Mouse (Mus musculus) intestine, postnatal 0 days (tissue): ENCODE results near the gene Nrm. TPM values are rescaled to one million over a fixed set of nuclear protein-coding genes. Genes with fewer than 3 reads are reported as not detected.

Experiments used
- ATAC-seq: fragments of 200-750 bp; cut with Nextera tagmentation; 2 replicates; pipeline ENCODE4 v1.8.0; 2017; ENCODE audit warnings: mild to moderate bottlenecking, moderate TSS enrichment, moderate library complexity
- H3K27ac ChIP-seq: fragments of 300-500 bp; sonication (generic); 2 replicates; pipeline ENCODE4 v1.5.1; 2014; ENCODE audit warnings: mild to moderate bottlenecking, low read depth, low read length, moderate library complexity
- H3K27me3 ChIP-seq: fragments of 300-500 bp; sonication (generic); replicated peaks from 2 replicates; pipeline ENCODE4 v1.6.1; 2014; ENCODE audit warnings: low read length, mixed read lengths; ENCODE audit not compliant: control insufficient read depth, insufficient read depth
- H3K36me3 ChIP-seq: fragments of 300-500 bp; sonication (generic); 2 replicates; pipeline ENCODE4 v1.6.1; 2014; ENCODE audit warnings: mild to moderate bottlenecking, moderate library complexity; ENCODE audit not compliant: control insufficient read depth, insufficient read depth
- H3K4me1 ChIP-seq: fragments of 300-500 bp; sonication (generic); replicated peaks from 2 replicates; pipeline ENCODE4 v1.6.1; 2014; ENCODE audit warnings: antibody characterized with exemption, low read length, mixed read lengths; ENCODE audit not compliant: control insufficient read depth, insufficient read depth
- H3K4me2 ChIP-seq: fragments of 300-500 bp; sonication (generic); replicated peaks from 2 replicates; pipeline ENCODE4 v1.6.1; 2014; ENCODE audit warnings: low read depth, mild to moderate bottlenecking, moderate library complexity
- H3K4me3 ChIP-seq: fragments of 300-500 bp; sonication (generic); 2 replicates; pipeline ENCODE4 v1.5.1; 2014; ENCODE audit warnings: low read depth, low read length
- H3K9ac ChIP-seq: fragments of 300-500 bp; sonication (generic); 2 replicates; pipeline ENCODE4 v1.6.1; 2014; ENCODE audit warnings: mild to moderate bottlenecking, low read depth, low read length
- H3K9me3 ChIP-seq: fragments of 300-500 bp; sonication (generic); 2 replicates; pipeline ENCODE4 v1.6.1; 2016; ENCODE audit warnings: mixed run types; ENCODE audit not compliant: control insufficient read depth
- CTCF ChIP-seq: sonication (generic); IDR thresholded peaks from 2 replicates; pipeline ENCODE4 v1.5.1; 2016; ENCODE audit warnings: low read depth, mild to moderate bottlenecking, control low read depth, antibody characterized with exemption, moderate library complexity
- WGBS: fragments of 180-500 bp; shearing (Covaris S2); extraction: QIAGEN DNeasy Blood & Tissue Kit; methylation state at CpG from one replicate; pipeline ENCODE4 v1.1.7; 2014; 5-methylcytosine and 5-hydroxymethylcytosine counted together
- polyA plus RNA-seq: library from polyadenylated mRNA; unstranded; fragments of >200 nt; fragmentation: Nextera tagmentation; extraction: Ambion mirVana; gene quantifications from 2 replicates; pipeline ENCODE4 v1.2.1, GENCODE M21; 2015

The Nrm gene
- polyA plus RNA-seq, 1 experiment from 2014 or later, result 19.8 TPM

DNA sequence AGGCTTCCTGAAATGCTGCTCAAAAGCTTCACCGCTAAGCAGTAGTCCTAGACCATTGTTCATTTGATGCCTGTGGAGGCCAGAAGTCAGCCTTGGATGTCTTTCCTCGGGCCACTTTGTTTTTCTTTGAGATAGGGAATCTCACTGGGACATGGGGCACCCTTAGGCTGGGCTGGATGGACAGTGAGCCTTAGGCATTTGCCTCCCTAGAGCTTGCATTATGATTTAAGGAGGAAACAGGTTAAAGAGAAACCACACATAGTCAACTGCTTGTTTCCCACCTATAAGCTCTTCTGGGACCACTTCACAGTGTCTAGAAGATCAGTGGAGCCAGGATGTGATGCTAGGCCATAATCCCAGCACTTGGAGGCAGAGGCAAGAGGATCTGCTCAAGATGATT is 1.3 kb upstream of the Nrm start:
- H3K4me2 ChIP-seq, result no peak overlapping the region
- H3K4me1 ChIP-seq, result no peaks in the 10 kb centered on the region
- peaks cover 11% of the 10 kb centered on the region for H3K36me3 ChIP-seq
- 56% methylated on average over 2 of the region's 2 CpGs for WGBS
- no peak overlapping the region for H3K9ac ChIP-seq
- no peak for TF ChIP-seq CTCF
- ATAC-seq, result no peak
- no peaks in the 10 kb centered on the region for H3K27me3 ChIP-seq
- no peak overlapping the region for H3K27ac ChIP-seq
- no peaks in the 10 kb centered on the region for H3K9me3 ChIP-seq
- H3K4me3 ChIP-seq, result no peak overlapping the region

DNA sequence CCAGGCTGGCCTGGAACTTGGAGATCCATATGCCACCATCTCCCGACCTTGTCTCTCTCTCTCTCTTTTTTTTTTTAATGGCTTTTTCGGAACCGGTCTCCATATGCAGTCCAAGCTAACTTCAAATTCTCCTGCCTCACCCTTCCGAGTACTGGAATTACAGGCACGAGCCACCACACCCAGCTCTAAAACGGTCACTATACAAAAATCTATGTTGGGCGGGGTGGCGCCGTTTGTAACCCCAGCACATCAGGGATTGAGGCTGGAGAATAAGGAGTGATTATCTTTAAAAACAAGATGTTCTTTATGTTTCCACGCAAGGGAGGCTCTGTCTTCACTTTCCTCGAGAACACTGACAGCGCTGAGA is 304 bp upstream of the Nrm start:
- Histone ChIP-seq H3K4me1 (no peaks in the 10 kb centered on the region), H3K36me3 (peaks cover 9% of the 10 kb centered on the region; the same call in 1 of the 2 replicates), H3K27me3 (no peaks in the 10 kb centered on the region), H3K4me2 (peak overlapping the region; percentile 81), H3K9me3 (no peaks in the 10 kb centered on the region), H3K4me3 (peak overlapping the region; percentile 73), H3K9ac (peak overlapping the region; percentile 53), H3K27ac (no peak overlapping the region)
- TF ChIP-seq CTCF, result no peak
- WGBS, result 6% methylated on average over 12 of the region's 12 CpGs
- ATAC-seq, result no peak

DNA sequence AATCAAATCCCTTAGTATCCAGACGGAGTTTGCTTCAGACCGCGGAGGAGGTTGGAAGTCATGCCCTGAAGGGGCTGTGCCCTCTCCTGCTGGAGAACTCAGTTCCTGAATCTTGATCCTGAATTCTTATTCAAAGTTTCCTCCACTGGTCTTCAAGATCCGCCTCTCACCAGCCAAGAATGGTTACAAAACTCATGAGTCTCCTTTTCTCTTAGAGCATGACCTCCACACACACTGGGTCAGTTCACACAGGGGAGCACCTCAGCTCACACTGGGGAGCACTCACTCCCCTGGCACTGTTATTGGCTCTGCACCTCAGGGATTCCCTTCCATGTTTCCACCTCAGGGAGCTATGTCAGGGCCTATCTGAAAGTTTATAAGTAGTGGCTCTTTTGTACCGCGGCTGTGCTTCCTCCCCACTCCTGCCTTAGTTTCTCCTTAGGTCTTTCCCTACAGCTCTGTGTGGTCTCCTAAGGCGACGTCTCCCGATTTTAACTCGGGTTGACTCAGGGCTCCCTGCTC is 3.8 kb downstream of the Nrm start:
- Histone ChIP-seq H3K4me2 (peak overlapping the region; percentile 92), H3K4me1 (no peaks in the 10 kb centered on the region), H3K27ac (peak overlapping the region; percentile 87; the same call in 1 of the 2 replicates), H3K27me3 (no peaks in the 10 kb centered on the region), H3K4me3 (peak overlapping the region; percentile 61), H3K9me3 (no peaks in the 10 kb centered on the region), H3K9ac (peak overlapping the region; percentile 55; the same call in 1 of the 2 replicates), H3K36me3 (no peaks in the 10 kb centered on the region)
- TF ChIP-seq CTCF, result no peak
- no peak for ATAC-seq
- WGBS, result 41% methylated on average over 10 of the region's 10 CpGs

DNA sequence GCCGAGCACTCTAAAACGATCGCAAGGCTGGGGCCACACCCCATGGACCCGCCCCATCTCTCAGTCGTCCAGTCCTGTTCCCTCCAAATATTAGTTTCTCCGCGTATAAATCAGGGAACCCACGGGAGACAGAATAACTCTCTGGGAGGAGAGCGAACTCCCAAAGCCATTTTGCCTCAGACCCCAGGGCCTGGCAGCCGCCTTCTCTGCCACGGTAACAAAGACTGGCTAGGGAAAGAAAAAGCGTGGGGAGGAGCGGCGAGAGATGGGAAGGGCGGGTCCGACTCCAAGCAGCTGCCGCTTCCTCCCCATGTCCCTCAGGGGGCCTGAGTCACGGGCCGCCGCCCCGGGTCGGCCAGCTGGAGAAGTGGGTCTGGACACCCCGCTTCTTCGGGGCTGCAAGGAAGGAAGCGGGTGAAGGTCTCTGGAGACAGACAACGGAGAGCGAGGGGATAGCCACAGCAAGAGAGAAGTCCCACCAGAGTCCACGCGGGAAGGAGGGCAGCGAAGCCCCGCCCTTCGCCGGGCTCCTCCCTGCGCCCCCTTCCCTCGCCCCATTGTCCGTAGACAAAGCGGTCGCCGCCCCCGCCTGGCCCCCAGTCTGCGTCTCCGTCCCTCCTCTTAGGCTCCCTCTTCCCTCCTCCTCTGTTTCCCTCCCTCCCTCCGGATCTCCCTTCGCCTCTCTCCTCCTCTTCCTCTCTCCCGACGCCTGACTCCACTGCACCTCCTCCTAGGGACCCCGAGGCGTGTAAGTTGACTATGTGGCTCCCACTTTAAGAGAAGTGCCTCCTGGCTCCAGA is 4.6 kb downstream of the Nrm start, which contains the start of gene Ppp1r18:
Gene Ppp1r18 (plus strand): TSS at position 113 of the 800 bp plus-strand sequence.
- WGBS, result 1% methylated on average over 47 of the region's 48 CpGs
- Histone ChIP-seq H3K36me3 (no peaks in the 10 kb centered on the region), H3K4me3 (peak within 1 kb of the TSS; percentile 61), H3K4me2 (peak within 1 kb of the TSS; percentile 92), H3K4me1 (no peaks in the 10 kb centered on the region), H3K27ac (peak within 1 kb of the TSS; percentile 87), H3K9me3 (no peaks in the 10 kb centered on the region), H3K9ac (peak within 1 kb of the TSS; percentile 55), H3K27me3 (no peaks in the 10 kb centered on the region)
- TF ChIP-seq CTCF, result no peak
- peak; percentile 15; the same call in 1 of the 2 replicates for ATAC-seq

DNA sequence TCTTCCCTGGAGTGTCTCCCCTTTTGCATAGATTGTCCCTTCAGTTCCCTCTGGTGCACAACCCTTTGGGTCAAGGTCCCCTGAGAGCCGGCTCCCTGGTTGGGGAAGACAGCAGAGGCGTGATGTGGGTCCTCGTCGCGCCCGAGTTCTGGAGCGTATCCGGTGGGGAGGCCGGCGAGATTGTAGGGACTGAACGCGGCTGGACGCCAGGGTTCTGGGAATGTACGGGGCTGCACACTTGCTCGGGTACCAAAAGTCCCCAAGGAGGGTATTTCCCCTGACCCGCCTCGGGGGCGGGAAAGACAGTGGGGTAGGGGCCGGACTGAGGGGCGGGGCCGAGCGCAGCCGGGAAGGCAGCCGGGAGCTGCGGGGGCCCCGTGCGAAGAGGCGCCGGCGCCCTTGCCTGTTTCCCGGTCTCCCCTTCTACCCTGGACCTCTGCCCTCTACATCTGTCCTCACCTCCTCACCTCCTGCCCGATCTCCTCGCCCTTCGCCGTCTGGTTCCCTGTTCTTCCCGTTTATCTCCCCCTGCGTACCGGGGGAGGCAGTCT is 5.2 kb downstream of the Nrm start:
- peak overlapping the region; percentile 61 for H3K4me3 ChIP-seq
- peak overlapping the region; percentile 92 for H3K4me2 ChIP-seq
- no peak for TF ChIP-seq CTCF
- H3K4me1 ChIP-seq, result no peaks in the 10 kb centered on the region
- H3K27me3 ChIP-seq, result no peaks in the 10 kb centered on the region
- H3K9me3 ChIP-seq, result no peaks in the 10 kb centered on the region
- H3K27ac ChIP-seq, result peak overlapping the region; percentile 87
- under 1% methylated on average over 38 of the region's 38 CpGs for WGBS
- peak overlapping the region; percentile 55 for H3K9ac ChIP-seq
- no peaks in the 10 kb centered on the region for H3K36me3 ChIP-seq
- 0 out of 2 replicates have a peak, but pooled peaks have one; percentile 4 for ATAC-seq
